Mouse (Mus musculus) right cerebral cortex, postnatal 4 days (tissue): ENCODE measurements around the gene Actb.

Source experiments
- DNase-seq: peaks from one replicate; pipeline ENCODE4 v3.0.0-alpha.2; 2022

Gene Actb

GRCm38 (mm10) chr5:142874791-142875512, 31.6 kb downstream of the Actb start:
- DNase-seq, result no peak

- no peak for DNase-seq
Measured at GRCm38 (mm10) chr5:142873718-142874117, 32.8 kb downstream of the Actb start.

GRCm38 (mm10) chr5:142871765-142872164, 34.8 kb downstream of the Actb start:
- DNase-seq, result no peak

- DNase-seq, result no peak
Measured at GRCm38 (mm10) chr5:142869463-142869862, 37.1 kb downstream of the Actb start.

GRCm38 (mm10) chr5:142857763-142858229, 48.8 kb downstream of the Actb start:
- DNase-seq, result peak; percentile 89

GRCm38 (mm10) chr5:142856408-142856807, 50.1 kb downstream of the Actb start:
- DNase-seq, result no peak

GRCm38 (mm10) chr5:142854877-142855276, 51.7 kb downstream of the Actb start:
- peak; percentile 82 for DNase-seq

- no peak for DNase-seq
Measured at GRCm38 (mm10) chr5:142853585-142853984, 53.0 kb downstream of the Actb start.
